Mouse (Mus musculus) layer of hippocampus, adult 8-10 months (tissue): ENCODE data around the gene Glt6d1. TPM values are rescaled to one million over a fixed set of nuclear protein-coding genes. Genes with fewer than 3 reads are reported as not detected.

Experiments used
- DNase-seq, 2 experiments: peaks; one replicate each; pipeline ENCODE4 v3.0.0; 2022; ENCODE audit warnings: low spot score in 2 of 2
- total RNA-seq, 4 experiments: library from RNA; stranded (reverse); gene quantifications; 2 replicates each; pipeline ENCODE4 v1.2.4; 2022

Gene Glt6d1
- total RNA-seq, 4 experiments from 2014 or later, result not detected

GRCm38 (mm10) chr2:25797635-25798034 lies 18.0 kb downstream of the Glt6d1 start:
- DNase-seq, result no peak

- DNase-seq, result no peak
These were observed 26.6 kb downstream of the Glt6d1 start for GRCm38 (mm10) chr2:25789092-25789491.

- DNase-seq, result no peak
These were observed 29.9 kb downstream of the Glt6d1 start for GRCm38 (mm10) chr2:25785573-25786322.

GRCm38 (mm10) chr2:25781957-25782356 lies 33.7 kb downstream of the Glt6d1 start, which contains the start of gene Gm13539:
Gene Gm13539, plus strand, starts transcription at chr2:25782257.
- no peak for DNase-seq

GRCm38 (mm10) chr2:25780921-25781320 lies 34.7 kb downstream of the Glt6d1 start:
- DNase-seq, result no peak

- no peak for DNase-seq
These were observed 36.6 kb downstream of the Glt6d1 start for GRCm38 (mm10) chr2:25779076-25779475.

- no peak for DNase-seq
These were observed 38.9 kb downstream of the Glt6d1 start, which contains the start of gene Lcn11 for GRCm38 (mm10) chr2:25776717-25777116. Gene Lcn11, plus strand, starts transcription at chr2:25777017.

GRCm38 (mm10) chr2:25775991-25776390 lies 39.7 kb downstream of the Glt6d1 start:
- no peak for DNase-seq

GRCm38 (mm10) chr2:25774640-25775039 lies 41.0 kb downstream of the Glt6d1 start:
- DNase-seq, result no peak

- no peak for DNase-seq
These were observed 42.1 kb downstream of the Glt6d1 start for GRCm38 (mm10) chr2:25773507-25773906.

- no peak for DNase-seq
These were observed 47.9 kb downstream of the Glt6d1 start for GRCm38 (mm10) chr2:25767764-25768163.

- no peak for DNase-seq
These were observed 50.4 kb downstream of the Glt6d1 start, which contains the start of gene Lcn3 for GRCm38 (mm10) chr2:25765269-25765668. Gene Lcn3, plus strand, starts transcription at chr2:25765569.

- no peak for DNase-seq
These were observed 57.5 kb downstream of the Glt6d1 start for GRCm38 (mm10) chr2:25758064-25758625.

GRCm38 (mm10) chr2:25754201-25754600 lies 61.4 kb downstream of the Glt6d1 start:
- no peak for DNase-seq

Other genes starting within 250 kb of the Glt6d1 start
- gene Mamdc4, start 241.0 kb downstream of the Glt6d1 start, total RNA-seq, result 1 to 10 TPM in 3 of 4 experiments, under 1 TPM in 1; 0.96 to 3.8 (median 2.0) TPM
- 10 to 100 TPM; 64.6 to 76.6 (median 69.6) TPM for gene Phpt1, start 240.6 kb downstream of the Glt6d1 start, total RNA-seq
- gene Ajm1, start 234.1 kb downstream of the Glt6d1 start, total RNA-seq, result 100 to 1,000 TPM in 1 of 4 experiments, 10 to 100 TPM in 3; 82.9 to 103 (median 92.4) TPM
- gene Rabl6, start 207.3 kb downstream of the Glt6d1 start, total RNA-seq, result 100 to 1,000 TPM; 127 to 168 (median 150) TPM
- not detected for gene Ccdc183, start 198.2 kb downstream of the Glt6d1 start, total RNA-seq
- 10 to 100 TPM; 14.9 to 24.0 (median 16.6) TPM for gene Tmem141, start 193.8 kb downstream of the Glt6d1 start, total RNA-seq
- under 1 TPM; 0.45 to 0.80 (median 0.64) TPM for gene Fcna, start 187.8 kb downstream of the Glt6d1 start, total RNA-seq
- not detected for gene Lcn8, start 162.7 kb downstream of the Glt6d1 start, total RNA-seq
- not detected for gene Lcn5, start 157.9 kb downstream of the Glt6d1 start, total RNA-seq
- not detected for gene Lcn6, start 139.1 kb downstream of the Glt6d1 start, total RNA-seq
- gene Lcn10, start 133.1 kb downstream of the Glt6d1 start, total RNA-seq, result not detected
- gene Obp2a, start 115.8 kb downstream of the Glt6d1 start, total RNA-seq, result not detected
- 10 to 100 TPM; 72.4 to 98.0 (median 84.8) TPM for gene Bmyc, start 109.1 kb downstream of the Glt6d1 start, total RNA-seq
- gene Obp2b, start 78.8 kb downstream of the Glt6d1 start, total RNA-seq, result under 1 TPM in 2 of 4 experiments, not detected in 2; 0.64 to 0.93 TPM
- not detected for gene Lcn3, start 50.3 kb downstream of the Glt6d1 start, total RNA-seq
- not detected for gene Lcn11, start 38.8 kb downstream of the Glt6d1 start, total RNA-seq
- not detected for gene Gm13539, start 33.6 kb downstream of the Glt6d1 start, total RNA-seq
- not detected for gene Lcn9, start 7.3 kb upstream of the Glt6d1 start, total RNA-seq
- not detected for gene Sohlh1, start 31.4 kb upstream of the Glt6d1 start, total RNA-seq
- 10 to 100 TPM; 51.4 to 62.1 (median 53.9) TPM for gene Kcnt1, start 47.9 kb upstream of the Glt6d1 start, total RNA-seq
- 100 to 1,000 TPM; 126 to 157 (median 135) TPM for gene Camsap1, start 167.4 kb upstream of the Glt6d1 start, total RNA-seq
- 10 to 100 TPM; 46.4 to 57.2 (median 52.6) TPM for gene Ubac1, start 205.9 kb upstream of the Glt6d1 start, total RNA-seq